Mouse (Mus musculus) forebrain, embryonic 16.5 days (tissue): ENCODE measurements at regions not wholly inside any gene's neighbourhood (a gene's known extent, or its start where the extent isn't known, plus 50 kb on each side); places are given as distances from the start of the nearest gene placed in this dataset.

ENCODE experiments used
- ATAC-seq: fragments of 200-750 bp; cut with Nextera tagmentation; 2 replicates; pipeline ENCODE4 v1.8.0; 2017; ENCODE audit warnings: mild to moderate bottlenecking, moderate library complexity
- H3K27ac ChIP-seq: fragments of 300-500 bp; sonication (generic); 2 replicates; pipeline ENCODE4 v1.5.1; 2014; ENCODE audit warnings: low read length, control low read depth
- H3K27me3 ChIP-seq: fragments of 300-500 bp; sonication (generic); replicated peaks from 2 replicates; pipeline ENCODE4 v1.6.1; 2014; ENCODE audit warnings: low read length; ENCODE audit not compliant: control insufficient read depth, insufficient read depth
- H3K36me3 ChIP-seq: fragments of 300-500 bp; sonication (generic); 2 replicates; pipeline ENCODE4 v1.6.1; 2014; ENCODE audit not compliant: control insufficient read depth, insufficient read depth
- H3K4me1 ChIP-seq: fragments of 300-500 bp; sonication (generic); replicated peaks from 2 replicates; pipeline ENCODE4 v1.6.1; 2014; ENCODE audit warnings: low read length; ENCODE audit not compliant: control insufficient read depth, insufficient read depth
- H3K4me2 ChIP-seq: fragments of 300-500 bp; sonication (generic); 2 replicates; pipeline ENCODE4 v1.6.1; 2014; ENCODE audit warnings: mild to moderate bottlenecking, low read length, control low read depth
- H3K4me3 ChIP-seq: fragments of 300-500 bp; sonication (generic); replicated peaks from 2 replicates; pipeline ENCODE4 v1.5.1; 2014; ENCODE audit warnings: mild to moderate bottlenecking, low read length, control low read depth
- H3K9ac ChIP-seq: fragments of 300-500 bp; sonication (generic); replicated peaks from 2 replicates; pipeline ENCODE4 v1.6.1; 2014; ENCODE audit warnings: low read depth, low read length, control low read depth
- H3K9me3 ChIP-seq: fragments of 300-500 bp; sonication (generic); 2 replicates; pipeline ENCODE4 v1.6.1; 2016; ENCODE audit warnings: low read length; ENCODE audit not compliant: control insufficient read depth
- WGBS: fragments of 180-500 bp; shearing (Covaris S2); extraction: QIAGEN DNeasy Blood & Tissue Kit; methylation state at CpG from one replicate; pipeline ENCODE4 v1.1.7; 2014; 5-methylcytosine and 5-hydroxymethylcytosine counted together

DNA sequence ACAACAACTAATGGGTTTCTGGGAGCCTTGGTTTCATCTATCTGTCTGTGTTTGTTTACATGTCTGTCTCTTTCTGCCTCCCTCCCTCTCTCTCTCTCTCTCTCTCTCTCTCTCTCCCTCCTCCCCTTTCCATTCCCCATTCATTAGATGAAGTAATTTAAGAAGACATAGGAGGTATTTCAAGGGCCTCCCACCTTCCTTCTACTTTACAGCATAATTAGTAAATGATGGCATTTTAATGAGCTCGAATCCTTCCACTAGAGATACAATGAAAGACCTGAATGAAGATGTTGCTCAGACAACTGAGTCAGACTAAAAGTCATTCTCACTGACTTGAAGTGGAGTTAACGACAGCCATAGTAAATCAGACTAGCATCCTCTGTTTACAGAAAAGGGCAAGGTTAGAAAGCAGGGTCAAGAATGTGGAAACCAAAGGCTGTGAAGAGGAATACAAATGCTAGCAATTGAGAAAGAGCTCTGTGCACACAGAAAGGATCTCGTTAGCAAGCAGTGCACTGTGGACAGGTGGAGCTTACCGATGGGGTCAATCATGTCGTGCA is 111.1 kb upstream of the Ccn2 start:
- H3K4me3 ChIP-seq = no peak overlapping the region
- H3K4me1 ChIP-seq = no peaks in the 10 kb centered on the region
- H3K9ac ChIP-seq = no peak overlapping the region
- no peaks in the 10 kb centered on the region for H3K9me3 ChIP-seq
- no peak overlapping the region for H3K4me2 ChIP-seq
- H3K36me3 ChIP-seq = no peaks in the 10 kb centered on the region
- ATAC-seq = no peak
- H3K27me3 ChIP-seq = no peaks in the 10 kb centered on the region
- 20% methylated on average over 5 of the region's 5 CpGs for WGBS
- H3K27ac ChIP-seq = no peak overlapping the region

DNA sequence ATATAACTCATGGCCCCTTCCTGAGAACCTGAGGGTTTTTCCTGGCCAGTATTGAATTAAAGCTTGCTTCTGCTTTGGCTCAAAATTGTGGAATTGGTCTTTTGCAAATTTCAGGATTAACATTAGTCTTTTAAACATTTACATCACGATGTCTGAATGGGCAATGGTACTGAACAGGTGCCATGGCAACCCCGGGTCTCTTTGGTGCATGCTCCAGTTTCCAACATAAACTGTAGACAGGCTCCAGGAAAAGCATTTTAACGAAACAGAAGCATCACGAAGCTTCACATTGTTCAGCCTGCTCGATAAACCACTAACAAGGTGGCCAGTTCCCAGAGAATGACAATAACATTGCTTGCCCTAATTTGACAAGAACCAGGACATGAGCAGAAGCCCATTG is 109.8 kb upstream of the Ccn2 start:
- Histone ChIP-seq H3K9me3 (no peaks in the 10 kb centered on the region), H3K4me3 (no peak overlapping the region), H3K27me3 (no peaks in the 10 kb centered on the region), H3K36me3 (no peaks in the 10 kb centered on the region), H3K4me2 (no peak overlapping the region), H3K4me1 (no peaks in the 10 kb centered on the region), H3K27ac (no peak overlapping the region), H3K9ac (no peak overlapping the region)
- WGBS = 42% methylated on average over 5 of the region's 5 CpGs
- no peak for ATAC-seq

DNA sequence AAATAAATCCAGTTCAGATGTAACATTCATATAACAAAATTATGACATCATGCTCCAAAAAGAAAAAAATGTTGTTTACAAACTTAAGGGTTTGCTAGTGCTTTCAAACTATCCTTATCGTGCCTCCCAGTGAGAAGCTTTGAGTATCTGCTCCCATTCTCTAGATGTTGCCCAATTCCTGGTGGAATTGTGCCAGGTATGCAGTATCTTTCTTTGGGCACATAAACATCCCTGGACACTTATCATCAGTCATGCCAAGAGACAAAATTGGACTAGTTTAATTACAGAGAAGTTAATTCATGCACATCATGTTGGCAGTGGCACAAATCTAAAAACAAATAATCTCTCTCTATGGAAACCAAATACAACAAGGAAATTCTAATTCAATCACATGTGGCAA is 109.0 kb upstream of the Ccn2 start:
- H3K27me3 ChIP-seq = no peaks in the 10 kb centered on the region
- no peak overlapping the region for H3K27ac ChIP-seq
- H3K36me3 ChIP-seq = no peaks in the 10 kb centered on the region
- H3K4me2 ChIP-seq = no peak overlapping the region
- no peaks in the 10 kb centered on the region for H3K9me3 ChIP-seq
- no peak for ATAC-seq
- no peak overlapping the region for H3K9ac ChIP-seq
- no peaks in the 10 kb centered on the region for H3K4me1 ChIP-seq
- no peak overlapping the region for H3K4me3 ChIP-seq
- 52% methylated on average over 1 of the region's 1 CpGs for WGBS

DNA sequence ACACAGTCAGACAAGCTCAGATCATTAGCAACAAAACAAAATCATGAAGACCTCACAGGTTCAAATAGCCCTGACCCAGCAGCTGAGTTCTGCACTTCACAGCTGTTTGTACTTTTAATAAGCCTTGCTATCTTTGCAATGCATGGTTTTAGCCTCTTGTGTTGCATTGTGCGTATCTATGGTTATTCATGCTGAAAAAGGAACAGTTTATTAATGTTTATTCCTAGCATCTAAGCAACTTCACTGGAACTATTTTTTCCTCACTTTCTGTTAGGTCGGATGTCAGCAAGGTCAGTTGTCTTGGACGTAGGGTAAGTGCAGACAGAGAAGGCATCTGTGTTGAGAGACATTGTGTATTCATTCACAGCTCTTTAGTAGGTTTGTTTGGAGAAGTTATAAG is 107.3 kb upstream of the Ccn2 start:
- Histone ChIP-seq H3K4me1 (no peaks in the 10 kb centered on the region), H3K36me3 (no peaks in the 10 kb centered on the region), H3K9ac (no peak overlapping the region), H3K27me3 (no peaks in the 10 kb centered on the region), H3K9me3 (no peaks in the 10 kb centered on the region), H3K4me2 (no peak overlapping the region), H3K4me3 (no peak overlapping the region), H3K27ac (no peak overlapping the region)
- 87% methylated on average over 3 of the region's 3 CpGs for WGBS
- ATAC-seq = no peak

DNA sequence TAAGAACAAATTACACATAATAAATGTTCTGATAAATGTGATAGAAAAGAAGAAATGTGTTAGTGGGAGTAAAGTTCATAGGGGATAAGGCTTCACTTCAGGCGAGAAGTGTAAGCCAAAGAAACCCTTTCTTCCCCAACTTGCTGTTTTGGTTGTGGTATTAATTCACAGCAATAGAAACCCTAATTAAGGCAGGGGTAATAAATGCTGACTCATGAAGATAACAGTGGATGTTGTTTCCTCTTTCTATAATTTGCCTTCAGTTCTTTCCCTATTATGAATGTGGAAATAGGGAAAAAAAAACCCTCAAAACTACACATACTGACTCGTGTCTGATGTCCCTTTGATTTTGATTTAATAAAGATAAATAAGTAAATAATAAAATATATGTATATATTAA is 104.8 kb upstream of the Ccn2 start:
- no peaks in the 10 kb centered on the region for H3K9me3 ChIP-seq
- no peak overlapping the region for H3K9ac ChIP-seq
- no peak overlapping the region for H3K4me2 ChIP-seq
- no peak for ATAC-seq
- H3K27ac ChIP-seq = no peak overlapping the region
- H3K4me3 ChIP-seq = no peak overlapping the region
- WGBS = 68% methylated on average over 2 of the region's 2 CpGs
- H3K36me3 ChIP-seq = no peaks in the 10 kb centered on the region
- H3K27me3 ChIP-seq = no peaks in the 10 kb centered on the region
- H3K4me1 ChIP-seq = no peaks in the 10 kb centered on the region

DNA sequence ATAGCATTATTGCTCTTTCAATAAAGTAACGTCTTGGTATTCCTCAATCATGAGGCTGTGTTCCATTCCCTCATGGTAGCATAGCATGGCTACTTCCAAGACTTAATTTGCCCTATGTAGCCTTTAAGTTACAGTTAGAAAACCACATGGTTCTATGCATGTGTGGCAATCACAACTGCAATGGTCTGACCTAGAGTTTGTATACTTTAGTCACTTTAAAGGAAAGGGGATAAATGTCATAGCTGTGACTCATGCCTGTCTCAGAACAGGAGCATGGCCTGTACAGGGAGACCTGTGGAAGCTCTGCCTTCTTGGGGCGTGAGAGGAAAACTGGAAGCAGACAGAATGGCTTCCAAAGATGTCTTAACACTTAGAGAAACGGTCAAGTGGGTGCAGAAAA is 103.4 kb upstream of the Ccn2 start:
- Histone ChIP-seq H3K36me3 (no peaks in the 10 kb centered on the region), H3K4me3 (no peak overlapping the region), H3K27me3 (no peaks in the 10 kb centered on the region), H3K9me3 (no peaks in the 10 kb centered on the region), H3K4me2 (no peak overlapping the region), H3K9ac (no peak overlapping the region), H3K27ac (no peak overlapping the region), H3K4me1 (no peaks in the 10 kb centered on the region)
- WGBS = 90% methylated on average over 3 of the region's 3 CpGs
- no peak for ATAC-seq

DNA sequence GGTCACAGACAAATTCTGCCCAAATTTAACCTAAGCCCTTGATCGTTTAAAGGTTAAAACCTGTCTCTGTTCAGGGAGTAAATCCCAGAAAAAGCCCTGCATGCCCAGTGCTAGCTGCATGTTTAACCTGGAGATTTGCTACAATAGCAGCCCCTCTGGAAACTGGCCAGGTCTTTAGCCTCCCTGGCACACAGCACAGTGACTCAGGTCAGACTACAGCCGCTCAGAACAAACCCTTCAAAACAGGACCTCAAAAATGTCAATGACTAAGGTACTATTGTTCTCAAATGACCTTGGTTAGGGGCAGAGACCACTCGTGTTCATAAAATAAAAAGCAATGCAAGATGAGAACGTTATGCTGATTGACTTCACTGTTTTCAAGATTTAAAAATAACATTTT is 101.8 kb upstream of the Ccn2 start:
- no peaks in the 10 kb centered on the region for H3K27me3 ChIP-seq
- no peaks in the 10 kb centered on the region for H3K9me3 ChIP-seq
- H3K36me3 ChIP-seq = no peaks in the 10 kb centered on the region
- no peak overlapping the region for H3K4me2 ChIP-seq
- H3K4me1 ChIP-seq = no peaks in the 10 kb centered on the region
- ATAC-seq = no peak
- H3K9ac ChIP-seq = no peak overlapping the region
- 58% methylated on average over 4 of the region's 4 CpGs for WGBS
- no peak overlapping the region for H3K27ac ChIP-seq
- no peak overlapping the region for H3K4me3 ChIP-seq

DNA sequence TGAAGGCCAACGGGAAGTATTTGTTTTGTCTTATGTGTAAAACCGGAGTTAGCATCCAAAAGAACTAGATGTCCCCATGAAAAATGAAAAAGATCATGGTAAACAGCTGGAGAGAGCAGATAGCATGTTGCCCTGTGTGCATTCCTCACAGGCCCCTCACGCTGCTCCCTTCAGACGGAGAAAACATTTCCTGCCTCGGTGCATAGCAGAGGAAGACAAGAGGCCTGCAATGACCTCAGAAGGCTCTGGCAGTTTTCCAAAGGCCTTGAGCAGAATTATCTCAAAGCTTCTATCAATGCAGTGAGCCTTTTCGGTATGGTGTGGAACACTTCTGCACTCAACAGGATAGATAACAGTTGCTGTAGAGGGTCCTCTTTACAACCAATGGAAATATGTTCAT is 101.3 kb upstream of the Ccn2 start:
- H3K27ac ChIP-seq = no peak overlapping the region
- H3K4me1 ChIP-seq = no peaks in the 10 kb centered on the region
- H3K9me3 ChIP-seq = no peaks in the 10 kb centered on the region
- 55% methylated on average over 6 of the region's 6 CpGs for WGBS
- no peaks in the 10 kb centered on the region for H3K36me3 ChIP-seq
- no peak overlapping the region for H3K4me2 ChIP-seq
- H3K4me3 ChIP-seq = no peak overlapping the region
- no peaks in the 10 kb centered on the region for H3K27me3 ChIP-seq
- no peak overlapping the region for H3K9ac ChIP-seq
- ATAC-seq = no peak

DNA sequence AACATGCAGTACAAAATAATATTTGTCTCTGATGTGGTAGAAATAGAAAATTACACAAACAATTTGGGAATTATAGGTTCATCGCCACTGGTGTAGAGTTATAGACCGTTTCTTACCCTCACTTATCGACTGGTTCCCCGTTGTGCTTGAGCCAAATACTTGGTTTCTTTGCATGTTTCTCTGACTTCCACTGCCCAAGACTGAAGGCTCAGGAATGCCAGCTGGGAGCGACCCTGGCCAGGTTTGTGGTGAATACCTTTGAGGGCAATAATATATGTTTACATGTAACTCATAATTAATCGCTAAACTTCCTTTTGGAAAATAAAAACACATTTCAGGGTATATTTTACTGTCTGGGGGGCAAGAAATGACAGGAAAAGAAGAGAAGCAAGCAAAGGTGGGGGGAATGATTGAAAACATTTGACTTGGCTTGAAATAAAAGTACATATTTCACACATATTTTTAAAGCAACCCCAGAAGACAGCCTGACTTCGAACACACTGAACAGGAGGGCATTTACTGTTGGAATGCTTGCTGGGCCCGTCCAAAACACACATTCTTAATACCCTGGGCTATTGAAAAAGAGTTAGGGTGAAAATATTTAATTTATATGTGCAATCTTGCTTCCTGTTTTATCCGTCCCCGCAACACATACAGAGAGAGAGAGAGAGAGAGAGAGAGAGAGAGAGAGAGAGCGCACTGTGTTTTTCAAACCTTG is 75.3 kb upstream of the Ccn2 start:
- no peak for ATAC-seq
- H3K9ac ChIP-seq = no peak overlapping the region
- no peaks in the 10 kb centered on the region for H3K4me1 ChIP-seq
- no peaks in the 10 kb centered on the region for H3K9me3 ChIP-seq
- H3K36me3 ChIP-seq = no peaks in the 10 kb centered on the region
- 90% methylated on average over 11 of the region's 11 CpGs for WGBS
- H3K4me3 ChIP-seq = no peak overlapping the region
- no peak overlapping the region for H3K27ac ChIP-seq
- no peaks in the 10 kb centered on the region for H3K27me3 ChIP-seq
- no peak overlapping the region for H3K4me2 ChIP-seq

DNA sequence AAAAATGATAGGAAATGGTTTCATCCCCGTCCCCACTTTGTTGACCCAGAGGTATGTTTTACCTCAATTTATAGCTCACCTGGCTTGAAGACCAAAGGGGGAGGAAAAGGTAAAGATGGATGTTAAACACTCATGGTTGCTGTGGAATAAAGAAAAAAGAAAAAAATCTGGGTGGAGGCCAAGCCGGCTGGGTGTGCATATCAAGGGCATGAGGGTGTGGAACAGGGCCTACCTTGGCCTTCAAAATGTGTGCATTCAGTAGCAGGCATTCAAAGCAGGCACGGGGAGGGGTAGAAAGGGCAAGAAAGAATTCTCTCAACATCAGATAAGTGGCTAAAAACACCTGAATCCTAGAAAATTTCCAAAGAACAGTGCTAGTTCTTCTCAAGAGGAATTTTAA is 74.7 kb upstream of the Ccn2 start:
- Histone ChIP-seq H3K4me2 (no peak overlapping the region), H3K27me3 (no peaks in the 10 kb centered on the region), H3K36me3 (no peaks in the 10 kb centered on the region), H3K4me3 (no peak overlapping the region), H3K27ac (no peak overlapping the region), H3K4me1 (no peaks in the 10 kb centered on the region), H3K9me3 (no peaks in the 10 kb centered on the region), H3K9ac (no peak overlapping the region)
- 84% methylated on average over 3 of the region's 3 CpGs for WGBS
- ATAC-seq = no peak
